Mouse (Mus musculus) forebrain, embryonic 14.5 days (tissue): ENCODE results near the gene Snrpc. TPM values are rescaled to one million over a fixed set of nuclear protein-coding genes. Genes with fewer than 3 reads are reported as not detected.
"Not testable (repeated sequence)": the region's sequence is repeated elsewhere in the genome, so short reads cannot be mapped to it uniquely, and the experiment has no call there.

Experiments
- ATAC-seq: fragments of 200-750 bp; cut with Nextera tagmentation; 2 replicates; pipeline ENCODE4 v1.8.0; 2017; ENCODE audit warnings: mild to moderate bottlenecking, moderate library complexity
- DNase-seq: peaks from one replicate; pipeline ENCODE4 v3.0.0-alpha.2; 2015; ENCODE audit warnings: low spot score
- H3K27ac ChIP-seq: fragments of 300-500 bp; sonication (generic); 2 replicates; pipeline ENCODE4 v1.5.1; 2014; ENCODE audit warnings: low read depth, mild to moderate bottlenecking, control low read depth, low read length, moderate library complexity
- H3K27me3 ChIP-seq: fragments of 300-500 bp; sonication (generic); replicated peaks from 2 replicates; pipeline ENCODE4 v1.6.1; 2014; ENCODE audit warnings: low read length, control low read depth, mixed read lengths; ENCODE audit not compliant: control insufficient read depth, insufficient read depth
- H3K36me3 ChIP-seq: fragments of 300-500 bp; sonication (generic); 2 replicates; pipeline ENCODE4 v1.6.1; 2014; ENCODE audit warnings: low read length, control low read depth; ENCODE audit not compliant: control insufficient read depth, insufficient read depth
- H3K4me1 ChIP-seq: fragments of 300-500 bp; sonication (generic); 2 replicates; pipeline ENCODE4 v1.6.1; 2014; ENCODE audit warnings: antibody characterized with exemption, low read length, control low read depth; ENCODE audit not compliant: control insufficient read depth, insufficient read depth
- H3K4me2 ChIP-seq: fragments of 300-500 bp; sonication (generic); 2 replicates; pipeline ENCODE4 v1.6.1; 2014; ENCODE audit warnings: mild to moderate bottlenecking, control low read depth, low read length
- H3K4me3 ChIP-seq: fragments of 300-500 bp; sonication (generic); 2 replicates; pipeline ENCODE4 v1.5.1; 2014; ENCODE audit warnings: low read depth, low read length, control low read depth
- H3K9ac ChIP-seq: fragments of 300-500 bp; sonication (generic); 2 replicates; pipeline ENCODE4 v1.6.1; 2014; ENCODE audit warnings: mild to moderate bottlenecking, low read length, control low read depth, moderate library complexity
- H3K9me3 ChIP-seq: fragments of 300-500 bp; sonication (generic); replicated peaks from 2 replicates; pipeline ENCODE4 v1.6.1; 2016; ENCODE audit warnings: low read length, control low read depth, mixed read lengths; ENCODE audit not compliant: control insufficient read depth
- WGBS: fragments of 180-500 bp; shearing (Covaris S2); extraction: QIAGEN DNeasy Blood & Tissue Kit; methylation state at CpG from one replicate; pipeline ENCODE4 v1.1.7; 2014; 5-methylcytosine and 5-hydroxymethylcytosine counted together
- polyA plus RNA-seq: library from polyadenylated mRNA; unstranded; fragments of >200 nt; fragmentation: Nextera tagmentation; extraction: Ambion mirVana; gene quantifications from 2 replicates; pipeline ENCODE4 v1.2.1, GENCODE M21; 2014

The Snrpc gene
- 301 and 338 TPM in 2 replicates for polyA plus RNA-seq

DNA sequence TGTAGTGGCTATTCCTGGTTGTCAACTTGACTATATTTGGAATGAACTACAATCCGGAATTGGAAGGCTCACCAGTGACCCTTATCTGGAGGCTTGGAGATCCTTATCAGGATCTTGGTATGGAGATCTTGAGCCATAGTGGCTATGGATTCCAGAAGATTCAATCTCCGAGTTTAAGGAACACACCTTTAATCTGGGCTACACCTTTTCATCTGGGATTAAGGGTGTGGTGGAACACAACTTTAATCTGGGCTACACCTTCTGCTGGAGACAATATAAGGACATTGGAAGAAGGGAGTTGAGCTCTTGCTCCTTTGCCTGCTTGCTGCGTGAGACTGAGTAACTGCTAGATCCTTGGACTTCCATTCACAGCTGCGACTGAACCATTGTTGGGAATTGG, at the start of gene Snrpc:
Gene Snrpc, plus strand, starts transcription at position 301 of the 400 bp plus-strand sequence.
- not testable (repeated sequence) for H3K27ac ChIP-seq, DNase-seq, H3K9ac ChIP-seq, H3K9me3 ChIP-seq, H3K27me3 ChIP-seq, H3K4me3 ChIP-seq, ATAC-seq
- WGBS, result 78% methylated on average over 2 of the region's 4 CpGs
- H3K4me2 ChIP-seq, result 0 out of 2 replicates have a peak within 1 kb of the TSS, but pooled peaks have one; percentile 72
- H3K4me1 ChIP-seq, result peaks cover 11% of the 10 kb centered on the region
- H3K36me3 ChIP-seq, result peaks cover 11% of the 10 kb centered on the region

DNA sequence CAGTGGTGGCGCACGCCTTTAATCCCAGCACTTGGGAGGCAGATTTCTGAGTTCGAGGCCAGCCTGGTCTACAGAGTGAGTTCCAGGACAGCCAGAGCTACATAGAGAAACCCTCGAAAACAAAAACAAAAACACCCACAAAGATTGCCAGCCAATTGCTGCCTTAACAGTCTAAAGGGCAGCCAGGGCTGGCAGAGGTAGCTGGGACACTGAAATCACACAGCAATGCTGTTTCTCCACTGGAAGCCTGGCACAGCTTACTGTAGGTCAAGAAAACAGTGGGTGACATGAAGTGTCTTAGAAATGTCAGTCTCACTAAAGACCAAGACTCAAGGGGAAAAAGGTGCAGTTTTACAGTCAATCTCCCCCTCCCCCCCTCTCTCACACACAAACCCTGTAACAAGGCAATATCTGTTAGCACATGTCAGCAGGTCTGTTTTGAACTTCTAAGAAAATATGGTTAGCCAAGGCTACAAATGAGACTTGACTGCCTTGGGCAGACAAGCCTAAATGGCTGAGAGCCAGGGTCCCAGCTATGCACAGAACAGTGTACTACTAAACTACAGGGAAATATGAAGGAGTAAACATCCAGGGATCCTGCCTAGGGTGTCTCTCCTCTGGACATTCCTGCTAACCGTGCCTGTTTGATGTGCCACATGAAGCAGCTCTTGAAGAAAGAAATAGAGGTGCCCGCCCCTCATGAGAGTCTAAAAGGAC, 49.3 kb upstream of the Snrpc start:
- no peak overlapping the region for H3K9ac ChIP-seq
- no peak for ATAC-seq
- 93% methylated on average over 6 of the region's 6 CpGs for WGBS
- peaks cover 31% of the 10 kb centered on the region for H3K36me3 ChIP-seq
- no peaks in the 10 kb centered on the region for H3K27me3 ChIP-seq
- H3K4me3 ChIP-seq, result no peak overlapping the region
- DNase-seq, result no peak
- no peaks in the 10 kb centered on the region for H3K9me3 ChIP-seq
- H3K4me2 ChIP-seq, result no peak overlapping the region
- H3K27ac ChIP-seq, result no peak overlapping the region
- no peaks in the 10 kb centered on the region for H3K4me1 ChIP-seq

DNA sequence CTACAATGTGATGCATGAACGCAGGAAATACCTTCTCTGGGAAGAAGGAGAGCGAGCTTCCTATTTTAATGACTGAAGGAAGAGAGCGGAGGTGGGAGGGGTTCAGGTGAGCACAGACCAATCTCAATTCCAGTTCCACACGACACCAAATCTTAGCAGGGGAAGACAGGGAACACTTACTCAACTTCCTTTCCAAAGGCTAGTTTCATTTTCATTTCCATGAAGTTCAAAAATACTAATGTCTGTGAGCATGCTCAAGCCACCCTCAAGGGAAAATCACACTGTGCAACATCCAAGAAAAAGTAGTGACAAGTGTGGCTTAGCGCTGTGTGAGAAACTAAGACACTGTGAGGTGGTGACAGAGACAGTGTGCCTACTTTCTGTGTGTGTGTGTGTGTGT, 47.9 kb upstream of the Snrpc start:
- no peak overlapping the region for H3K4me2 ChIP-seq
- no peak overlapping the region for H3K27ac ChIP-seq
- ATAC-seq (no peak), DNase-seq (no peak)
- H3K9me3 ChIP-seq, result no peaks in the 10 kb centered on the region
- no peak overlapping the region for H3K4me3 ChIP-seq
- 91% methylated on average over 5 of the region's 5 CpGs for WGBS
- no peaks in the 10 kb centered on the region for H3K27me3 ChIP-seq
- no peak overlapping the region for H3K9ac ChIP-seq
- no peaks in the 10 kb centered on the region for H3K4me1 ChIP-seq
- H3K36me3 ChIP-seq, result peaks cover 21% of the 10 kb centered on the region

DNA sequence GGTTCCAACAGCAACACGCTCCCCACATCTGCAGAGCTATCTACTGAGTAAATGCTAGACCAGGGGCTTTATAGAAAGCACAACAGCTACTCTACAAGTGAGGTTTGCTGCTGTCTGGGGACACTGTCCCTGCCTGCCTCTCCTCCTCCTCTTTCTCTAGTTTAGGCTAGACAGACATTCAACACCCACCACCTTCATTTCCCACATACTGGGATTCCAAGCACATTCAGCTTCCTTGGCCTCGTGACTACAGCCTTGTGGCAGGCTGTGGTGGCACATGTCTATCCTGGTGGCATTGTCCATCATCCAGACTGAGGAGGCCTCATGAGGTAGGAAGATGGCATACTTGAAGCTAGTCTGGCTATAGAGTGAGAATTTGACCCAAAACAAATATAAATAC, 47.0 kb upstream of the Snrpc start:
- H3K27me3 ChIP-seq, result no peaks in the 10 kb centered on the region
- no peak overlapping the region for H3K4me2 ChIP-seq
- H3K9ac ChIP-seq, result no peak overlapping the region
- no peak for ATAC-seq
- no peak overlapping the region for H3K27ac ChIP-seq
- DNase-seq, result no peak
- peaks cover 11% of the 10 kb centered on the region for H3K36me3 ChIP-seq
- no peaks in the 10 kb centered on the region for H3K9me3 ChIP-seq
- peaks cover 1% of the 10 kb centered on the region; the same call in 1 of the 2 replicates for H3K4me1 ChIP-seq
- 83% methylated on average over 2 of the region's 2 CpGs for WGBS
- no peak overlapping the region for H3K4me3 ChIP-seq

DNA sequence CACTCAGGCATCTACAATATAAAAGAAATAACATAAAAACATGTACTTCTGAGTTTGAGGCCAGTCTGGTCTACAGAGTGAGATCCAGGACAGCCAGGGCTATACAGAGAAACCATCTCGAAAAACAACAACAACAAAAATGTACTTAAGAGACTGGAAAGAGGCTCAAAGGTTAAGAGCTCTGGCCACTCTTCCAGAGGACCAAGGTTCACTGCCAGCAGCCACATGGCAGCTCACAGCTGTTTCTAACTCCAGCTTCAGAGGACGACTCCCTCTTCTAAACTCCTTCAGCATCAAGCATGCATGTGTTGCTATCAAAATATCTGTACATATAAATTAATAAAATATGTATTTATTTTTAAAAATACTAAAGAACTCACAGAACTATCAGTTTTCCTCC, 46.4 kb upstream of the Snrpc start:
- no peak overlapping the region for H3K4me2 ChIP-seq
- 88% methylated on average over 2 of the region's 2 CpGs for WGBS
- H3K4me1 ChIP-seq, result peaks cover 7% of the 10 kb centered on the region
- no peak for DNase-seq
- no peaks in the 10 kb centered on the region for H3K9me3 ChIP-seq
- no peak overlapping the region for H3K9ac ChIP-seq
- no peak for ATAC-seq
- no peak overlapping the region for H3K27ac ChIP-seq
- no peaks in the 10 kb centered on the region for H3K27me3 ChIP-seq
- no peak overlapping the region for H3K4me3 ChIP-seq
- H3K36me3 ChIP-seq, result peaks cover 9% of the 10 kb centered on the region; the same call in 1 of the 2 replicates

DNA sequence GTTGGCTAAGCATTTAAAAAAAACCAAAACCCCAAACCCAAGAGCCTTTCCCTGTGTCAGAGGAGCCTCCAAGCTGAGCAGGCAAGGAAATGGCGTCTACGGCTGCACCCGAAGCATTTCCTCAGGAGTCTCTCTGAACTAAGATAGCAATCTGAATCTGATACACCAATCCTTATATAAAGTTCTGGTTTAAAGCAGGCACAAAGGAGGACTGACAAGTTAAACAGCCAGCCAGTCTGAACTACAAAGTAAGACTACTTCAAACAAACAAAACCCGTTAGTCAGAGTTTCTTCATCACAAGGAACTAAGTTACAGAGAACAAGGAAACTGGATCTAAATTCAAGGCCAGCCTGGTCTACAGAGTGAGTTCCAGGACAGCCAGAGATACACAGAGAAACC, 45.4 kb upstream of the Snrpc start:
- Histone ChIP-seq H3K27me3 (no peaks in the 10 kb centered on the region), H3K9me3 (no peaks in the 10 kb centered on the region), H3K27ac (no peak overlapping the region), H3K9ac (no peak overlapping the region), H3K36me3 (peaks cover 9% of the 10 kb centered on the region; the same call in 1 of the 2 replicates), H3K4me1 (peaks cover 15% of the 10 kb centered on the region), H3K4me2 (no peak overlapping the region), H3K4me3 (no peak overlapping the region)
- 90% methylated on average over 4 of the region's 4 CpGs for WGBS
- DNase-seq (no peak), ATAC-seq (no peak)

DNA sequence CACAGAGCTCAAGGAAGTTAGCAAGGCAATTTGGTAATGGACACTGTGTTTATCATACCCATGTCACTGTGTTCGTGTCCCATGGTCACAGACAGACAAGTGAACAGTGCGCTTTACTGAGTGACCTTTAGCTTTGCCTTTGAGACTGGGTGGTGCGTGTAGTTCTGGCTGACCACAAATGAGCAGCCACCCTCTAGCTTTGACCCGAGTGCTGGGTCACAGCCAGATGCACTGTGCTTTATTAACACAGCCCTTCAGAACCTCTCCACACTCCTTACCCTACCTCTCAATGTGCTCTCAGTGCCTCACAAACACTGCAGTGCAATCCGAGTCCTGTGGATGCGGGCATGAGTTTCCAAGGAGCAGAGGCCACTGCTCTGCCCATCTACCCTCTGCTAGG, 44.8 kb upstream of the Snrpc start:
- Histone ChIP-seq H3K27me3 (no peaks in the 10 kb centered on the region), H3K4me1 (peaks cover 21% of the 10 kb centered on the region), H3K36me3 (peaks cover 9% of the 10 kb centered on the region; the same call in 1 of the 2 replicates), H3K27ac (no peak overlapping the region), H3K9ac (no peak overlapping the region), H3K4me2 (no peak overlapping the region), H3K4me3 (no peak overlapping the region), H3K9me3 (no peaks in the 10 kb centered on the region)
- ATAC-seq (no peak), DNase-seq (no peak)
- WGBS, result 90% methylated on average over 6 of the region's 6 CpGs

DNA sequence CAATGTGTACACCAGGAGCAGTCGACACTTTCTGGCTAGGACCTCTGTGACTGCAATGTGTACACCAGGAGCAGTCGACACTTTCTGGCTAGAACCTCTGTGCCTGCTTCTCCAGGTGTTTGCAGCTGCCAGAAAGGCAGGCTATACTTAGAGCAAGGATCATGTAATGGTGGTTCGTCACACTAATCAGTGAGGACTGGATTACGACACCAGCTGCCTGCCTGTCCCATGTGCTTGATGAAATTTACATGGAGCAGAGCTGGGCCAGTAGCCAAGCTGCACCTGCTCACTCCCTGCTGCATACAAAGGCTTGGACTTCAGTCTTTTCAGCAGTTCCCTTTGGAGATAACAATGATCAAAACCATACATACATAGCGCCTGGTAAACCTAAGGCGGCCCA, 41.2 kb upstream of the Snrpc start:
- no peaks in the 10 kb centered on the region for H3K9me3 ChIP-seq
- no peak overlapping the region for H3K4me3 ChIP-seq
- peaks cover 6% of the 10 kb centered on the region; the same call in 1 of the 2 replicates for H3K36me3 ChIP-seq
- H3K27ac ChIP-seq, result peak overlapping the region; percentile 96
- ATAC-seq (peak; percentile 92), DNase-seq (peak; percentile 91)
- H3K4me2 ChIP-seq, result peak overlapping the region; percentile 44
- peaks cover 22% of the 10 kb centered on the region for H3K4me1 ChIP-seq
- 24% methylated on average over 6 of the region's 6 CpGs for WGBS
- no peaks in the 10 kb centered on the region for H3K27me3 ChIP-seq
- peak overlapping the region; percentile 54; the same call in 1 of the 2 replicates for H3K9ac ChIP-seq

DNA sequence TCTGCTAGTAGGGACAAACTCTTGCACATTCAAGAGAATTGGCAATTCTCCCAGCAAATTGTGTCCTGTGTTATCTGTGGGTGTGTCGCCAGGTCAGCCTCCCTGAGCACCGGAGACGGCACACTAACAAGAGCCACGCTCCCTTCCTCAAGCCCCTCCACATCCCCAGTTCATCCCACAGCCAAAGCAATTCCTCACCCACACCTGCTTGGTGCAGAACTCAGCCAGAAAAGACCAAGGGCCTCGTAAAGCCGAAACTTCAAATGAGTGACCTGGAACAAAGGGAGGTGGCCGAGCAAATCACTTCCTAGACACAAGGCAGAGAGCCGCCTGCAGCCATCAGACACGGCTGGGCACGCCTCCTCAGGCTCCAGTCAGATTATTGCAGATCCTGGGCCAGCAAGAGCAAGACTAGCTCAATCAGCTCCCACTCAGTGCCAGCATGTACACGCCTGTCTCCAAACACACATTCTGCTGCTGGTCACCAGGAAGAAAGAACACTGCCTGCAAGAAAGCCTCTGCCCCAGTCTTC, 40.5 kb upstream of the Snrpc start:
- Histone ChIP-seq H3K4me2 (peak overlapping the region; percentile 44), H3K9ac (peak overlapping the region; percentile 54), H3K27ac (peak overlapping the region; percentile 96), H3K4me1 (peaks cover 22% of the 10 kb centered on the region), H3K9me3 (no peaks in the 10 kb centered on the region), H3K4me3 (0 out of 2 replicates have a peak overlapping the region, but pooled peaks have one; percentile 4), H3K27me3 (no peaks in the 10 kb centered on the region), H3K36me3 (peaks cover 6% of the 10 kb centered on the region; the same call in 1 of the 2 replicates)
- ATAC-seq (peak; percentile 81), DNase-seq (peak; percentile 72)
- 9% methylated on average over 11 of the region's 11 CpGs for WGBS
